Comparison of ENCODE assay signal across 10 mouse cellular contexts in the genomic region with DNA sequence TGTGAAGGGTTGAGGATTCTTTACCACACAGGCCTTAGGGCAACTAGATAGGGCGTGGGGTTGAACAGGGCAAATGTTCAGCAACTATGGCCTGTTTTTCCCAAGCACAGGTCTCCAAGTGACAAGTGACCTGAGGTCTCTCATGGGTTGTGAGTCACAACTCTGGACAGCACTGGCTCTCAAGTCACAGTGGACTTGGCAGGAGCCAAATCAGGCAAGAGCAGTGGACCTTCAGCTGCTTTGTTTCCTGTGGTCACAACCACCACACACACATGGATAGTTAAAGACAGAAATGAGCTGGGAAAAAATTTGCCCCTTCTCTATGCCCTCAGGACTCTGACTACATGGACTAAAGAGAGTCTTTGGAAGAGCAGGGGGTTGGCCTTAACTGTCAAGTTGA.
A peak's percentile ranks its signal among the peaks of the same experiment; 100 is the strongest.
DNase-seq lines count a peak whose midpoint lies in the region; ATAC-seq lines count a peak whose summit lies in the region.
"Had no signal": no experiment of that assay in that cellular context is flagged by ENCODE, and none has a peak within 500 bp of the region (broad histone marks: within the 10 kb centered on the region; RNA-seq: fewer than 3 reads in every experiment).

No protein-coding gene starts in this region.

- DNase-seq in heart, embryonic 10.5 days (ENCODE audit: low spot score): no peak
- DNase-seq in Muller cell, postnatal 12 days (ENCODE audit: inconsistent ontology term): peak; percentile 87
- no peak for DNase-seq in cerebellum, postnatal 10 days
- DNase-seq in right cerebral cortex, adult 18-20 months: no peak
- no peak for DNase-seq in urinary bladder, postnatal 10 days (ENCODE audit: low spot score)
- DNase-seq: lung, adult 2 months; spleen, adult 18-20 months had no signal

- H3K4me1 ChIP-seq in heart, embryonic 16.5 days (ENCODE audit: control insufficient read depth, insufficient read depth, low read length): peaks cover 46% of the 10 kb centered on the region
- peaks cover 54% of the 10 kb centered on the region for H3K4me1 ChIP-seq in heart, embryonic 10.5 days
- H3K4me1 ChIP-seq in forebrain, embryonic 15.5 days: peaks cover 32% of the 10 kb centered on the region
- peaks cover 23% of the 10 kb centered on the region for H3K4me1 ChIP-seq in midbrain, embryonic 12.5 days

- H3K4me3 ChIP-seq in heart, embryonic 16.5 days (ENCODE audit: low read length): no peak overlapping the region
- no peak overlapping the region for H3K4me3 ChIP-seq in heart, embryonic 10.5 days
- no peak overlapping the region for H3K4me3 ChIP-seq in forebrain, embryonic 15.5 days
- no peak overlapping the region for H3K4me3 ChIP-seq in midbrain, embryonic 12.5 days

- no peak for ATAC-seq in heart, embryonic 16.5 days (replicated peaks; ENCODE audit: extremely low read depth, insufficient read depth, low FRiP score)
- no peak for ATAC-seq in forebrain, embryonic 15.5 days (replicated peaks)
- ATAC-seq in midbrain, embryonic 12.5 days (ENCODE audit: low FRiP score, low read depth): no peak

- H3K4me2 ChIP-seq in heart, embryonic 16.5 days (ENCODE audit: low read depth, low read length): no peak overlapping the region
- H3K4me2 ChIP-seq in forebrain, embryonic 15.5 days (replicated peaks): no peak overlapping the region
- no peak overlapping the region for H3K4me2 ChIP-seq in midbrain, embryonic 12.5 days (replicated peaks)

- 96% methylated on average over 1 of the region's 1 CpGs for WGBS in heart, embryonic 16.5 days
- 81% methylated on average over 1 of the region's 1 CpGs for WGBS in heart, embryonic 10.5 days
- 91% methylated on average over 1 of the region's 1 CpGs for WGBS in forebrain, embryonic 15.5 days
- 92% methylated on average over 1 of the region's 1 CpGs for WGBS in midbrain, embryonic 12.5 days

- no peaks in the 10 kb centered on the region; the same call in 1 of the 2 replicates for H3K9me3 ChIP-seq in heart, embryonic 16.5 days (replicated peaks; ENCODE audit: control insufficient read depth, low read length)
- H3K9me3 ChIP-seq in heart, embryonic 10.5 days: no peaks in the 10 kb centered on the region
- H3K9me3 ChIP-seq in forebrain, embryonic 15.5 days: no peaks in the 10 kb centered on the region
- no peaks in the 10 kb centered on the region for H3K9me3 ChIP-seq in midbrain, embryonic 12.5 days

- peaks cover 6% of the 10 kb centered on the region; the same call in 1 of the 2 replicates for H3K36me3 ChIP-seq in heart, embryonic 16.5 days (ENCODE audit: control insufficient read depth, insufficient read depth)
- H3K36me3 ChIP-seq in heart, embryonic 10.5 days: peaks cover 27% of the 10 kb centered on the region
- H3K36me3 ChIP-seq in forebrain, embryonic 15.5 days: no peaks in the 10 kb centered on the region
- peaks cover 22% of the 10 kb centered on the region for H3K36me3 ChIP-seq in midbrain, embryonic 12.5 days

- no peaks in the 10 kb centered on the region for H3K27me3 ChIP-seq in heart, embryonic 16.5 days (ENCODE audit: control insufficient read depth, insufficient read depth, low read length)
- H3K27me3 ChIP-seq in heart, embryonic 10.5 days (ENCODE audit: insufficient read depth, poor library complexity, severe bottlenecking): no peaks in the 10 kb centered on the region
- H3K27me3 ChIP-seq in forebrain, embryonic 15.5 days: no peaks in the 10 kb centered on the region
- H3K27me3 ChIP-seq in midbrain, embryonic 12.5 days: no peaks in the 10 kb centered on the region

- peak overlapping the region; percentile 57 for H3K27ac ChIP-seq in heart, embryonic 16.5 days (ENCODE audit: low read length)
- H3K27ac ChIP-seq in heart, embryonic 10.5 days: no peak overlapping the region
- peak overlapping the region; percentile 95 for H3K27ac ChIP-seq in forebrain, embryonic 15.5 days (replicated peaks)
- H3K27ac ChIP-seq in midbrain, embryonic 12.5 days (replicated peaks): peak overlapping the region; percentile 56; the same call in 1 of the 2 replicates

- no peak overlapping the region; the same call in 1 of the 2 replicates for H3K9ac ChIP-seq in heart, embryonic 16.5 days (ENCODE audit: low read length)
- no peak overlapping the region for H3K9ac ChIP-seq in forebrain, embryonic 15.5 days (replicated peaks)
- H3K9ac ChIP-seq in midbrain, embryonic 12.5 days (replicated peaks): no peak overlapping the region
